Mouse (Mus musculus) right cerebral cortex, postnatal 4 days (tissue): ENCODE results near the gene Gm38393.

ENCODE experiments used
- DNase-seq: peaks from one replicate; pipeline ENCODE4 v3.0.0-alpha.2; 2022

The Gm38393 gene

DNA sequence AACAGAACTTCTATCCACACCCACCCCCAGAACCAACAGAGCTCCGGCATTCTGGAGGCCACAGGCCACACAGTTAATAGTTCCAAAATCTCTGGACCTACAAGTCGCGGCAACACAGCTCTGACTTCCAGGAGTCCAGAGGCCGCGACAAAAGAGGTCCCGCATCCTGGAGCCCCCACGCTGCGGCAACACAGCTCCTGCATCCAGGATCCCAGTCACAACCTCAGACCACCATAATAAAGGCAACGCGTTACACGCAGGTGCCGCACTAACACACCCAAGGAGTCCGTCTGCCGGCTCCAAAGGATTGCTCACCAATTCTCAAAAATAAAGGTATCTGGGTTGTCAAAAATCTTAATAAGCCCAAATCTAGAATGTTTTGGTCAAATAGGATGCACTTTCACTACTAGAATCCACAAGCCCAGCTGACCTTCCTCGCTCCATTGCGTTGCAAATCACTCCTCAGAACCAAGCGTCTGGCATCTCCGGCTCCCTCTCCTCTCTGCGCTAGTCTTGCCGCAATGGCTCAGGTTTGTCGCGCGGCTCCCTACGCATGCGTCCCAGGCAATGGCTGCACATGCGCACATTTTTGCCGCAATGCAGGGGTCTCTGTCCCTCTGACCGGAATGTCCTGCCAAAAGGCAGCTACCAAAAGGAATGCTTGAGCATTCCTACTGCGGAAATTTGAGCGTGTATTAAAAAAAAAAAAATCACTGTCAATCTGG lies at the start of gene Gm38393, which contains the start of gene Snurf:
TSS of gene Gm38393 (minus strand) at position 459 of the 725 bp plus-strand sequence.
TSS of gene Snurf (minus strand) at position 444 of the 725 bp plus-strand sequence.
- peak; percentile 78 for DNase-seq

DNA sequence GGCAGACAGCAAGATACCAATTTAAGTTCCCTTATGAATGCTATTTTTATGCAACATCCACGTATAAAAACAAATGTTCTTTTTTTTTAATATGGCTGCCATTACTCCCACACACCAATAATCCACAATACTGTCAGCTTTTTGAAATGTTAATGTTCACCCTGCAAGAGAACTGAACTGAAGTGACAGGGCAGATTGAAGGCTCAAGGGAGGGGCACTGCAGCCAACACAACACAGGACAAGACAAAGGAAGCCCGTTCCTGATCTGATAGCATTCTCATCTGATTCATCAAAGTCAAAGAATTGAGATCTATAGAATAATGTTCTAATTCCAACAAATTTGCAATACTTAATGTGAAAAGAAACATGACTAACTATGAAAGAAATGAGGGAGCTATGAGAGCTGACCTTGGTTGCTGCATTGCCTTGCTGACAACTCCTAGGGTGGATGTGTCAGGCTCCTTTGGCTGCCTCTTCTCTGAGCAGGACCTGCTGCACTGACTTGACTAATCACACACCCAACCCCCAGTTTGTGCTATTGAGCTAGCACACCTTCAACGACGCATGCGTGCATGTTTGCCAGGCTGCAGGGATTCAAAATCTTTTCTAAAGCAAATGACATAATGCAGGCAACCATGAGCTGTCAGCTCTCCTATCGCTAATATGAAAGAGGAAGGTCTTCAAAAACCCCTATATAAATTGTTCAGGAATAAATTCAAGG lies 42.8 kb upstream of the Gm38393 start:
- DNase-seq: peak; percentile 64

DNA sequence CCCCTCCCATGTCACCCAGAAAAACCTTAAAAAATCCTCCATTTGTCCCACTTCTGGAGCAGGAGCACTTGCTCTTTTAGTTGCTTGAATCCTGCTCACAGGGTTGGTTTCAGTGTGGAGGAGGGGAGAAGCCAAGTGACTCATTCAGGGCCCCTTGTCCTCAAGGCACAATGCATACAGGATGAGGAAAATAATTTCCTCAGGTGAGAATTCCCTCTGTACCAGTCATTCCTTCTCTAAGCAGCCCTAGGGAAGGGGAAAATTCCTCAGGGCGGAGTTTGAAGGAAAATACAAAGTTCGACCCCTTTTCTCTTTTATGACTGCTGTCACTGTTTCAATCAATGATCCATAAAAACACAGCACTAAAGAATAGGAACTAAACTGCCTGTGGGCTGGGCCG lies 8.3 kb upstream of the Gm38393 start:
- DNase-seq: no peak

DNA sequence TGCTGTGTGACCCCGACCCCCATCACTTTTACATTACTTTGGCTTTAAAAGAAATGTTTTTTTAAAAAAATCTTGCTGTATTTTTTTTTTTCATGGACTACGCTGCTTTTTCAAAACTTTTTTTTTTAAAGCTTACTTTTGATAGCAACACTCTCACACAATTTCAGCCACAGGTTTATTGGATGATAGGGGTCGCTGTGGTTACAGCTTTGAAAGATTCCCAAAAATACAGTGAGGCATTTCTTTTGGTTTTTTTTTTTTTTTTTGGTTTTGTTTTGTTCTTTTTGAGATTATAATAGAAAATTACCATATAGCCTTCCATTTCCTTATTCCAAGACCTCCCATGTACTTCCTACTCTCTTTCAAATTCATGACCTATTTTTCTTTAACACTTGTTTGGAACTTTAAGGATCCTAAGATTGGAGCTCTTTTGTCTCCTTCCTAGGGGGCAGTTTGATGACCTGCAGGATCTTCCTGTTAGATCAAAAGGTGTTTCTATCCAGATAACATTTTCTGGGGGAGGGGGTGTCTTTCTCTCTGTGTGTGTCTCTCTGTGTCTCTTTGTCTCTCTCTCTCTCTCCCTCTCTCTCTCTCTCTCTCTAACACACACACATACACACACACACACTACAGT lies 3.0 kb upstream of the Gm38393 start:
- DNase-seq: no peak

DNA sequence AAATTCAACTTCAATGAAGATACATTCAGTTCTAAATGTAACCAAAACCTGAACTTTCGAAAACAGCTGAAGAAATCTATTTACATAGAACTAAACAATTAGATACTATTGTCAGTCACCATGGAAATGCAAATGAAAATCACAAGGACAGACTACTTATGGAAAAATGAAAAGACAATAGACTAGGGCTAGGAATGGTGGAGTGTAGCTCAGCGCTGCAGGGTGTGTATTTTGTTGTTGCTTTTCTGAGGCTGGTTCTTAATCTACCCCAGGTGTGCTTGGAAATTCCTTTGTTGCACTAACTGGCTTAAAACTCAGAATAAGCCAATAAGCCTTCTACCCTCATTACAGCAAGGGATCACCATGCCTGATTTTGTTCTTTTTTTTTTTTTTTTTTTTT lies 1.4 kb upstream of the Gm38393 start:
- DNase-seq: no peak

DNA sequence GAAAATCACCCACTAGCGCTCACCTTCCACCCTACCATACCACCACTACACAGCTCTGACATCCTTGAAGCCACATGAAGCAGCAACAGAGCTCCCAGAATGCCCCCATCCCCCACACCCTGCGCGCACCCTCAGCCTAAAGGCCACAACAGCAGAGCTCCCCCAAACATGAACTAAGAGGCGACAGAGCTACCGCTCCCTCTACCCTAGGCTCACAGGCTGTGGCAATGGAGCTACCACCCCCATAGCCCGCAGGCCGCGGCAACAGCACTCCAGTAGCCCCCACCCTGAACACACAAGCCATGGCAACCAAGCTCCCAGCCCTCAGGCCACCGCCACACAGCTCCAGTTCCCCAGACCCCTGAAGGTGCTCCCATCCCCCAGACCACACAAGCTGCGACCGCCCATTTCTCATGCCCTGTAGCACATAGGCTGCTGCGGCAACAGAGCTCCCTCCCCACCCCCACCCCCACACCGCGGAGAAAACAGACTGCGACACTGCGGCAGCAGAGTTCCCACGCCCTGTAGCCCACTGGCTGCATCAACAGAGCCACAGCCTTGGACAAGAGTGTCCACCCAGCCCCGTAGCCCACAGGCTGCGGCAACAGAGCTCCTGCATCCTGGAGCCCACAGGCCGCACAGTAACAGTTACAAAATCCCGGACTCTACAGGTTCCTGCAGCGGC lies 801 bp downstream of the Gm38393 start:
- DNase-seq: peak; percentile 50

DNA sequence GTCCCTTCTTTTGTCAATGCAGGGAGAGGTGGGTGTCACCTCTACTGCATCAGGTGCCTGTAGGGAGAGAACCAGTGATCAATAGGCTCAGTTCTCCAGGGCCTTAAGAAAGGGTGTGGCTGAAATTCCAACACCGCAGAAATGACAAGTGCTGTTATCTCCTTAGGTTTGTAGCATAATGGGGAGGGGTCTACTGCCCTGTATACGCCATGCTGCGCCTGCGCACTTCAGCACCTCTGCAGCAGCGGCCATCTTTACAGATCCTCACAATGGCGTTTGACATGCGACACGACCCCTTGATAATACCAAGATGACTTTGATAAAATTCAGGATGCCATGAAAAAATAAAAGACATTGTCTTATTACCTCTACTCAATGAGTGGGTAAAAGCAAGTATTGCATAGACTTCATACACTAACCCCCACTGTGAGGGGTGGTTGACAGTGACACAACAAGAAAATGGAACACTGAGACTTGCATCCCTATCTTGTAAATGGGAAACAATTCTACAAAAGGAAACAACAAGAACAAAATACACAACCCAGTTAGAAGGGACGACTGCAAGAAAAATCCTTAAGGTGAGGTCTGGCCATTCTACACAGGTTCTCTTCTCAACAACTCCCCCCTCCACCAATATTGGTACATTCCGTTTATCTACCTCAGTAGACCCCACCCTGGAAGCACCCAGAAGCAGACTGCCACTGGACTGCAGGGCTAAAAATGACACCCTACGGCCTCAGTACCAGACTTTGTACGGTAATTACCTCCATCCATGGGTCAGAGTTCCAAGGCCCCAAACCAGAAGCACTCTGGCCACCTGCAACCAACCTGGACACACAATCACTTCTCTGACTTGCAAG lies 1.6 kb downstream of the Gm38393 start:
- DNase-seq: peak; percentile 49

DNA sequence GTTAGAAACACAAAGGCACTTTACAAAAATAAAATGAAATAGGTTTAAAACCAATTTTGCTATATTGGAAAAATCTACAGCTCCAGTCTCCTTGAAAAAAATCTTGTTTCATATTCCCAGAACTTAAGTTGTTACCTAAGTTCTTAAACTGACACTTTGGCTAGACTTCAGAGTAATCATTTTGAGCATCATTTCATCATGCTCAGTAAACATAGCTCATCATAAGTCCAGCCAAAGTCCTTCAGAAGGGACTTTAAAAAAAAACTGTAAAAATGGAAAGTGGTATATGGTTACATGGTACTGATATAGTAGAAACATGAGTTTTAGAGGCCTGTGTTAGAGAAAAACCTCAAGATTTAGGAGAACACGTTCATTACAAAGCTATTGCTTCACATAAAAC lies 26.2 kb downstream of the Gm38393 start:
- no peak for DNase-seq
